Mouse (Mus musculus): Measurements from ENCODE around the gene Syne4. TPM values are rescaled to one million over a fixed set of nuclear protein-coding genes. Genes with fewer than 3 reads are reported as not detected.

The Syne4 gene
- polyA plus RNA-seq, 1 experiment from 2014 or later = 54.0 TPM

- peak within 1 kb of the TSS; percentile 49 for H3K27ac ChIP-seq (ENCODE audit: low read length)
- peak within 1 kb of the TSS; percentile 92 for H3K4me2 ChIP-seq (ENCODE audit: low read depth, low read length)
- H3K4me3 ChIP-seq (replicated peaks; ENCODE audit: low read length) = peak within 1 kb of the TSS; percentile 82
- H3K27me3 ChIP-seq (ENCODE audit: control insufficient read depth, insufficient read depth, low read length) = no peaks in the 10 kb centered on the region
- 5% methylated on average over 27 of the region's 27 CpGs for WGBS
- H3K9ac ChIP-seq (ENCODE audit: low read length) = peak within 1 kb of the TSS; percentile 86
- H3K36me3 ChIP-seq (ENCODE audit: control insufficient read depth, insufficient read depth, low read length) = no peaks in the 10 kb centered on the region
- ATAC-seq (ENCODE audit: insufficient read depth, low FRiP score) = peak; percentile 99
- no peaks in the 10 kb centered on the region for H3K9me3 ChIP-seq (replicated peaks; ENCODE audit: control insufficient read depth, low read length)
- H3K4me1 ChIP-seq (ENCODE audit: control insufficient read depth, insufficient read depth, low read length) = peaks cover 13% of the 10 kb centered on the region
Observed at GRCm38 (mm10) chr7:30308076-30309005, 6.3 kb upstream of the Syne4 start, which contains the start of gene Alkbh6. Gene Alkbh6, plus strand, starts transcription at chr7:30308717.

- peaks cover 13% of the 10 kb centered on the region for H3K4me1 ChIP-seq (ENCODE audit: control insufficient read depth, insufficient read depth, low read length)
- H3K4me3 ChIP-seq (replicated peaks; ENCODE audit: low read length) = peak overlapping the region; percentile 82
- H3K27me3 ChIP-seq (ENCODE audit: control insufficient read depth, insufficient read depth, low read length) = no peaks in the 10 kb centered on the region
- H3K4me2 ChIP-seq (ENCODE audit: low read depth, low read length) = peak overlapping the region; percentile 92
- no peaks in the 10 kb centered on the region for H3K9me3 ChIP-seq (replicated peaks; ENCODE audit: control insufficient read depth, low read length)
- peak overlapping the region; percentile 49; the same call in 1 of the 2 replicates for H3K27ac ChIP-seq (ENCODE audit: low read length)
- WGBS = 58% methylated on average over 15 of the region's 15 CpGs
- no peaks in the 10 kb centered on the region for H3K36me3 ChIP-seq (ENCODE audit: control insufficient read depth, insufficient read depth, low read length)
- peak overlapping the region; percentile 86 for H3K9ac ChIP-seq (ENCODE audit: low read length)
- no peak for ATAC-seq (ENCODE audit: insufficient read depth, low FRiP score)
Observed at GRCm38 (mm10) chr7:30309395-30310129, 5.0 kb upstream of the Syne4 start.

- Histone ChIP-seq H3K27me3 (ENCODE audit: control insufficient read depth, insufficient read depth, low read length) (no peaks in the 10 kb centered on the region), H3K27ac (ENCODE audit: low read length) (no peak overlapping the region), H3K4me3 (replicated peaks; ENCODE audit: low read length) (no peak overlapping the region), H3K4me2 (ENCODE audit: low read depth, low read length) (no peak overlapping the region), H3K36me3 (ENCODE audit: control insufficient read depth, insufficient read depth, low read length) (no peaks in the 10 kb centered on the region), H3K4me1 (ENCODE audit: control insufficient read depth, insufficient read depth, low read length) (peaks cover 14% of the 10 kb centered on the region), H3K9ac (ENCODE audit: low read length) (no peak overlapping the region), H3K9me3 (replicated peaks; ENCODE audit: control insufficient read depth, low read length) (no peaks in the 10 kb centered on the region)
- ATAC-seq (ENCODE audit: insufficient read depth, low FRiP score) = no peak
- WGBS = 79% methylated on average over 12 of the region's 12 CpGs
Observed at GRCm38 (mm10) chr7:30310136-30310535, 4.5 kb upstream of the Syne4 start.

DNA sequence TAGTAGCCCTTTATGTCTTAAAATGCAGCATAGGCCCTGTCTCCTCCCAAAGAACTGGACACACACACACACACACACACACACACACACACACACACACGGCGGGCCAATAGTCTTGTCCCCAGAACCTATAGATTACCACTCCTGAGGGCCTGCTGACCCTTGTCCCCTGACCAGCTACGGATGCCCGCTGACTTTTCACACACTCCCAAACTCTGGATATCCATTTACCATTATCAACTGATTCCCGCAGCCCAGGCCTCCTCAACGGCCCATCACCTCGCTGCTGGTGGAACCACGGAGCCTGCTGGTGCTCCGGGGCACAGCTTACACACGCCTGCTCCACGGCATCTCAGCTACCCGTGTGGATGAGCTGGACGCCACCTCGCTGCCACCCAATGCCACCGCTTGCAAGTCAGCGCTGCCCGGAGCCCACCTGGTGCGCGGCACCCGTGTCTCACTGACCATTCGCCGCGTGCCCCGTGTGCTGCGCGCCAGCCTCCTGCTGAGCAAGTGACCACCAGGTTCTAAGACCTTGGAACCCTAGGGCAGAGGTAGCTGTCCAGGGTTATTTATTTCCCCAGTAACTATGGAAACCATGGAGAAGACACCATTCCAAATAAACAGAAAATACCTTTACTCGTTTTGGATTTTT is 814 bp upstream of the Syne4 start:
- 44% methylated on average over 27 of the region's 27 CpGs for WGBS
- no peak overlapping the region for H3K4me3 ChIP-seq (replicated peaks; ENCODE audit: low read length)
- no peak overlapping the region for H3K27ac ChIP-seq (ENCODE audit: low read length)

GRCm38 (mm10) chr7:30315559-30316529 is 1.2 kb downstream of the Syne4 start:
- Histone ChIP-seq H3K4me1 (ENCODE audit: control insufficient read depth, insufficient read depth, low read length) (peaks cover 4% of the 10 kb centered on the region; the same call in 1 of the 2 replicates), H3K4me3 (replicated peaks; ENCODE audit: low read length) (peak overlapping the region; percentile 48), H3K27ac (ENCODE audit: low read length) (no peak overlapping the region), H3K9me3 (replicated peaks; ENCODE audit: control insufficient read depth, low read length) (no peaks in the 10 kb centered on the region), H3K4me2 (ENCODE audit: low read depth, low read length) (peak overlapping the region; percentile 49), H3K36me3 (ENCODE audit: control insufficient read depth, insufficient read depth, low read length) (no peaks in the 10 kb centered on the region), H3K27me3 (ENCODE audit: control insufficient read depth, insufficient read depth, low read length) (no peaks in the 10 kb centered on the region), H3K9ac (ENCODE audit: low read length) (peak overlapping the region; percentile 67)
- no peak for ATAC-seq (ENCODE audit: insufficient read depth, low FRiP score)
- WGBS = 58% methylated on average over 13 of the region's 13 CpGs

More for the DNA sequence above, 814 bp upstream of the Syne4 start:
- Histone ChIP-seq H3K4me1 (ENCODE audit: control insufficient read depth, insufficient read depth, low read length) (peaks cover 11% of the 10 kb centered on the region), H3K27me3 (ENCODE audit: control insufficient read depth, insufficient read depth, low read length) (no peaks in the 10 kb centered on the region), H3K9ac (ENCODE audit: low read length) (no peak overlapping the region), H3K9me3 (replicated peaks; ENCODE audit: control insufficient read depth, low read length) (no peaks in the 10 kb centered on the region), H3K36me3 (ENCODE audit: control insufficient read depth, insufficient read depth, low read length) (no peaks in the 10 kb centered on the region), H3K4me2 (ENCODE audit: low read depth, low read length) (no peak overlapping the region)
- ATAC-seq (ENCODE audit: insufficient read depth, low FRiP score) = no peak

- Histone ChIP-seq H3K9me3 (replicated peaks; ENCODE audit: control insufficient read depth, low read length) (no peaks in the 10 kb centered on the region), H3K4me2 (ENCODE audit: low read depth, low read length) (no peak overlapping the region)
- WGBS = 93% methylated on average over 3 of the region's 3 CpGs
Observed at GRCm38 (mm10) chr7:30318142-30318541, 3.5 kb downstream of the Syne4 start.

DNA sequence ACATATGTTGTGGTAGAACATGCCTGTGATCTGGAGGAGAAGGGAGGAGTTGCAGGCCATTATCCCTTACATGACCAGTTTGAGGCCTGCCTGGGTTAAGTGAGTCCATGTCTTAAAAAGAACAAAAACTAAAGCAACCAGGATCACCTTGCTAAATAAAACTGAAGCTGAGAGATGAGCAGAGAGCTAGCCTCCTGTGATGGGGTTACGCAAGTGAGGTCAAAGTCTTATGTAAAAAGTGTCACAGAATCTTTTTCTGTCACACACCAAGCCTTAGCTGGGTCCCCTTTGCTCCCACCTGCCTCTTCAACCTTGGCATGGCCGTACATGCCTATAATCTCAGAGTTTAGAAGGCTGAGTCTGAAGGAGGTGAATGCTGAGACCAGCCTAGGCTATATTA is 6.3 kb downstream of the Syne4 start:
- Histone ChIP-seq H3K4me2 (ENCODE audit: low read depth, low read length) (peak overlapping the region; percentile 75), H3K27me3 (ENCODE audit: control insufficient read depth, insufficient read depth, low read length) (no peaks in the 10 kb centered on the region), H3K4me3 (replicated peaks; ENCODE audit: low read length) (peak overlapping the region; percentile 75), H3K27ac (ENCODE audit: low read length) (no peak overlapping the region), H3K4me1 (ENCODE audit: control insufficient read depth, insufficient read depth, low read length) (peaks cover 8% of the 10 kb centered on the region; the same call in 1 of the 2 replicates), H3K36me3 (ENCODE audit: control insufficient read depth, insufficient read depth, low read length) (no peaks in the 10 kb centered on the region), H3K9me3 (replicated peaks; ENCODE audit: control insufficient read depth, low read length) (no peaks in the 10 kb centered on the region), H3K9ac (ENCODE audit: low read length) (peak overlapping the region; percentile 86; the same call in 1 of the 2 replicates)
- 77% methylated on average over 2 of the region's 2 CpGs for WGBS
- no peak for ATAC-seq (ENCODE audit: insufficient read depth, low FRiP score)

More at GRCm38 (mm10) chr7:30318142-30318541, 3.5 kb downstream of the Syne4 start:
- ATAC-seq (ENCODE audit: insufficient read depth, low FRiP score) = no peak
- no peak overlapping the region for H3K4me3 ChIP-seq (replicated peaks; ENCODE audit: low read length)
- no peaks in the 10 kb centered on the region for H3K27me3 ChIP-seq (ENCODE audit: control insufficient read depth, insufficient read depth, low read length)
- no peaks in the 10 kb centered on the region for H3K36me3 ChIP-seq (ENCODE audit: control insufficient read depth, insufficient read depth, low read length)
- peaks cover 11% of the 10 kb centered on the region; the same call in 1 of the 2 replicates for H3K4me1 ChIP-seq (ENCODE audit: control insufficient read depth, insufficient read depth, low read length)
- no peak overlapping the region for H3K9ac ChIP-seq (ENCODE audit: low read length)
- H3K27ac ChIP-seq (ENCODE audit: low read length) = no peak overlapping the region

Data from stomach, embryonic 16.5 days (tissue).